8 mouse cellular contexts compared by ENCODE assay signal in genomic region chr1:172513525-172514212, GRCm38 (mm10). TPM values are rescaled to one million over a fixed set of nuclear protein-coding genes. Genes with fewer than 3 reads are reported as not detected.
DNase-seq lines count a peak whose midpoint lies in the region; ATAC-seq and TF ChIP-seq lines count a peak whose summit lies in the region.

No protein-coding gene starts in this region.

- peak overlapping the region; percentile 4; the same call in 1 of the 2 replicates for H3K9ac ChIP-seq in ES-E14 (ENCODE audit: insufficient read depth, low read depth, low read length, poor library complexity, severe bottlenecking)
- no peak overlapping the region for H3K9ac ChIP-seq in intestine, postnatal 0 days (ENCODE audit: low read depth, low read length)
- H3K9ac ChIP-seq in lung, embryonic 16.5 days (ENCODE audit: low read length): peak overlapping the region; percentile 34; the same call in 1 of the 2 replicates
- H3K9ac ChIP-seq in stomach, embryonic 14.5 days (replicated peaks; ENCODE audit: low read depth, low read length): no peak overlapping the region
- no peak overlapping the region for H3K9ac ChIP-seq in forebrain, embryonic 15.5 days (replicated peaks)

- no peaks in the 10 kb centered on the region for H3K36me3 ChIP-seq in ES-E14 (ENCODE audit: control insufficient read depth, insufficient read depth, low read length, poor library complexity, severe bottlenecking)
- peaks cover 2% of the 10 kb centered on the region; the same call in 1 of the 2 replicates for H3K36me3 ChIP-seq in intestine, postnatal 0 days (ENCODE audit: control insufficient read depth, insufficient read depth)
- H3K36me3 ChIP-seq in lung, embryonic 16.5 days (ENCODE audit: control insufficient read depth, insufficient read depth, low read length): peaks cover 4% of the 10 kb centered on the region
- no peaks in the 10 kb centered on the region for H3K36me3 ChIP-seq in stomach, embryonic 14.5 days (ENCODE audit: control insufficient read depth, insufficient read depth, low read length)
- no peaks in the 10 kb centered on the region for H3K36me3 ChIP-seq in forebrain, embryonic 15.5 days

- H3K27ac ChIP-seq in ES-E14 (ENCODE audit: insufficient read depth, low read depth, low read length, poor library complexity, severe bottlenecking): no peak overlapping the region
- peak overlapping the region; percentile 80 for H3K27ac ChIP-seq in intestine, postnatal 0 days (ENCODE audit: low read depth, low read length)
- H3K27ac ChIP-seq in lung, embryonic 16.5 days (ENCODE audit: low read length): peak overlapping the region; percentile 70
- peak overlapping the region; percentile 59; the same call in 1 of the 2 replicates for H3K27ac ChIP-seq in stomach, embryonic 14.5 days (ENCODE audit: low read length)
- no peak overlapping the region for H3K27ac ChIP-seq in forebrain, embryonic 15.5 days (replicated peaks)

- TF ChIP-seq CTCF in intestine, postnatal 0 days (IDR thresholded peaks at IDR 0.05; ENCODE audit: low read depth): no peak

- 0 out of 2 replicates have a peak overlapping the region, but pooled peaks have one; percentile 21 for H3K4me2 ChIP-seq in intestine, postnatal 0 days (replicated peaks; ENCODE audit: low read depth)
- H3K4me2 ChIP-seq in lung, embryonic 16.5 days (ENCODE audit: low read depth, low read length): peak overlapping the region; percentile 1
- H3K4me2 ChIP-seq in stomach, embryonic 14.5 days (replicated peaks; ENCODE audit: low read depth, low read length): no peak overlapping the region; the same call in 1 of the 2 replicates
- H3K4me2 ChIP-seq in forebrain, embryonic 15.5 days (replicated peaks): no peak overlapping the region

- peaks cover 2 to 28% of the 10 kb centered on the region in 2 experiments; a peak in 3 of 4 replicates for H3K4me1 ChIP-seq in ES-E14 (ENCODE audit: control insufficient read depth in 2 of 2, insufficient read depth in 2 of 2, low read length in 2 of 2, poor library complexity in 1 of 2)
- H3K4me1 ChIP-seq in intestine, postnatal 0 days (replicated peaks; ENCODE audit: control insufficient read depth, insufficient read depth, low read length): peaks cover 8% of the 10 kb centered on the region
- peaks cover 37% of the 10 kb centered on the region for H3K4me1 ChIP-seq in lung, embryonic 16.5 days (replicated peaks; ENCODE audit: control insufficient read depth, insufficient read depth, low read length)
- H3K4me1 ChIP-seq in stomach, embryonic 14.5 days (ENCODE audit: control insufficient read depth, insufficient read depth, low read length): peaks cover 16% of the 10 kb centered on the region; the same call in 1 of the 2 replicates
- no peaks in the 10 kb centered on the region for H3K4me1 ChIP-seq in forebrain, embryonic 15.5 days

- no peaks in the 10 kb centered on the region for H3K27me3 ChIP-seq in intestine, postnatal 0 days (replicated peaks; ENCODE audit: control insufficient read depth, insufficient read depth, low read length)
- H3K27me3 ChIP-seq in lung, embryonic 16.5 days (ENCODE audit: control insufficient read depth, insufficient read depth, low read depth, low read length): no peaks in the 10 kb centered on the region
- no peaks in the 10 kb centered on the region for H3K27me3 ChIP-seq in stomach, embryonic 14.5 days (ENCODE audit: control insufficient read depth, insufficient read depth, low read length)
- no peaks in the 10 kb centered on the region for H3K27me3 ChIP-seq in forebrain, embryonic 15.5 days

- DNase-seq in CD4-positive, CD25-positive, alpha-beta regulatory T cell, adult 2 months (ENCODE audit: low read depth, low spot score): peak; percentile 86
- no peak for DNase-seq in ES-E14 (ENCODE audit: low read depth, low spot score)
- DNase-seq in embryo, embryonic 11 days: no peak

- peak; percentile 76 for ATAC-seq in granulocyte monocyte progenitor cell, adult 5-6 weeks (replicated peaks; ENCODE audit: poor library complexity, severe bottlenecking)
- ATAC-seq in intestine, postnatal 0 days: no peak
- ATAC-seq in lung, embryonic 16.5 days (ENCODE audit: low read depth): peak; percentile 77
- no peak for ATAC-seq in stomach, embryonic 14.5 days (ENCODE audit: insufficient number of reproducible peaks, insufficient read depth, low FRiP score, low read depth)
- ATAC-seq in forebrain, embryonic 15.5 days (replicated peaks): no peak

- in situ Hi-C loops in ES-E14 (cut with MboI; ENCODE audit: low sequenced_read_pairs in 2 of 2, unreplicated experiment in 2 of 2): no loop called here

- peak overlapping the region in 1 of 2 experiments; percentile 22; a peak in 1 of 4 replicates for H3K4me3 ChIP-seq in ES-E14 (ENCODE audit: insufficient read depth in 1 of 2, low read depth in 1 of 2, low read length in 2 of 2, poor library complexity in 1 of 2, severe bottlenecking in 1 of 2)
- H3K4me3 ChIP-seq in intestine, postnatal 0 days (ENCODE audit: low read depth, low read length): no peak overlapping the region
- H3K4me3 ChIP-seq in lung, embryonic 16.5 days (ENCODE audit: low read length): no peak overlapping the region
- H3K4me3 ChIP-seq in stomach, embryonic 14.5 days (ENCODE audit: low read depth, low read length): no peak overlapping the region
- H3K4me3 ChIP-seq in forebrain, embryonic 15.5 days: no peak overlapping the region

- H3K9me3 ChIP-seq in ES-E14 (ENCODE audit: control insufficient read depth, insufficient read depth, low read depth, low read length): no peaks in the 10 kb centered on the region
- H3K9me3 ChIP-seq in intestine, postnatal 0 days (ENCODE audit: control insufficient read depth): no peaks in the 10 kb centered on the region
- H3K9me3 ChIP-seq in lung, embryonic 16.5 days (ENCODE audit: control insufficient read depth, low read length): peaks cover 6% of the 10 kb centered on the region
- no peaks in the 10 kb centered on the region; the same call in 1 of the 2 replicates for H3K9me3 ChIP-seq in stomach, embryonic 14.5 days (ENCODE audit: control insufficient read depth, low read depth, low read length)
- 0 out of 2 replicates have a peak, but pooled peaks cover 6% of the 10 kb centered on the region for H3K9me3 ChIP-seq in forebrain, embryonic 15.5 days

- 55% methylated on average over 17 of the region's 17 CpGs for WGBS in intestine, postnatal 0 days
- WGBS in lung, embryonic 16.5 days: 33% methylated on average over 17 of the region's 17 CpGs
- WGBS in stomach, embryonic 14.5 days: 66% methylated on average over 17 of the region's 17 CpGs
- WGBS in forebrain, embryonic 15.5 days: 87% methylated on average over 17 of the region's 17 CpGs

TF ChIP-seq in ES-E14, 5 proteins besides CTCF, POLR2A, EP300 and RAD21 (continues in another document):
- no peak for TF ChIP-seq MAFK (IDR thresholded peaks at IDR 0.05; ENCODE audit: insufficient read depth, low read depth, low read length)

RNA-seq across cellular contexts. Expression of gene Cfap45, which starts 6.9 kb away (rescaled TPM):
- 0.67 and 1.2 TPM in 2 replicates for total RNA-seq in ES-E14 (2012; rRNA removed)
- not detected in 2 replicates for total RNA-seq in granulocyte monocyte progenitor cell, adult 5-6 weeks (2014; fragmentation: Nextera tagmentation)
- 0.46 TPM in 1 of 2 replicates, not detected in the other for total RNA-seq in granulocyte monocyte progenitor cell, adult 5-6 weeks (2017)
- polyA plus RNA-seq in intestine, postnatal 0 days (2015; fragmentation: Nextera tagmentation; extraction: Ambion mirVana): 0.77 and 1.3 TPM in 2 replicates
- 15.4 and 19.2 TPM in 2 replicates for polyA plus RNA-seq in lung, embryonic 16.5 days (2015; fragmentation: Nextera tagmentation; extraction: Ambion mirVana)
- 1.9 and 2.9 TPM in 2 replicates for polyA plus RNA-seq in stomach, embryonic 14.5 days (2014; fragmentation: Nextera tagmentation; extraction: Ambion mirVana)
- polyA plus RNA-seq in forebrain, embryonic 15.5 days (2015; fragmentation: Nextera tagmentation; extraction: Ambion mirVana): 1.9 and 3.1 TPM in 2 replicates

RNA-seq across cellular contexts. Expression of gene Tagln2, which starts 13.8 kb away (rescaled TPM):
- 112 and 131 TPM in 2 replicates for total RNA-seq in ES-E14 (2012; rRNA removed)
- 629 and 731 TPM in 2 replicates for total RNA-seq in granulocyte monocyte progenitor cell, adult 5-6 weeks (2014; fragmentation: Nextera tagmentation)
- total RNA-seq in granulocyte monocyte progenitor cell, adult 5-6 weeks (2017): 281 and 350 TPM in 2 replicates
- 339 and 374 TPM in 2 replicates for polyA plus RNA-seq in intestine, postnatal 0 days (2015; fragmentation: Nextera tagmentation; extraction: Ambion mirVana)
- 662 and 695 TPM in 2 replicates for polyA plus RNA-seq in lung, embryonic 16.5 days (2015; fragmentation: Nextera tagmentation; extraction: Ambion mirVana)
- 188 and 196 TPM in 2 replicates for polyA plus RNA-seq in stomach, embryonic 14.5 days (2014; fragmentation: Nextera tagmentation; extraction: Ambion mirVana)
- 46.6 and 52.7 TPM in 2 replicates for polyA plus RNA-seq in forebrain, embryonic 15.5 days (2015; fragmentation: Nextera tagmentation; extraction: Ambion mirVana)

RNA-seq across cellular contexts. Expression of gene Igsf9, which starts 32.1 kb away (rescaled TPM):
- total RNA-seq in ES-E14 (2012; rRNA removed): 45.6 and 80.3 TPM in 2 replicates
- not detected in 2 replicates for total RNA-seq in granulocyte monocyte progenitor cell, adult 5-6 weeks (2014; fragmentation: Nextera tagmentation)
- total RNA-seq in granulocyte monocyte progenitor cell, adult 5-6 weeks (2017): not detected in 2 replicates
- polyA plus RNA-seq in intestine, postnatal 0 days (2015; fragmentation: Nextera tagmentation; extraction: Ambion mirVana): 73.4 and 93.7 TPM in 2 replicates
- polyA plus RNA-seq in lung, embryonic 16.5 days (2015; fragmentation: Nextera tagmentation; extraction: Ambion mirVana): 17.4 and 20.4 TPM in 2 replicates
- 41.5 and 48.1 TPM in 2 replicates for polyA plus RNA-seq in stomach, embryonic 14.5 days (2014; fragmentation: Nextera tagmentation; extraction: Ambion mirVana)
- polyA plus RNA-seq in forebrain, embryonic 15.5 days (2015; fragmentation: Nextera tagmentation; extraction: Ambion mirVana): 74.0 and 78.3 TPM in 2 replicates

RNA-seq across cellular contexts. Expression of gene Slamf9, which starts 38.5 kb away (rescaled TPM):
- total RNA-seq in ES-E14 (2012; rRNA removed): 1.6 and 2.7 TPM in 2 replicates
- total RNA-seq in granulocyte monocyte progenitor cell, adult 5-6 weeks (2014; fragmentation: Nextera tagmentation): not detected in 2 replicates
- total RNA-seq in granulocyte monocyte progenitor cell, adult 5-6 weeks (2017): 0.26 TPM in 1 of 2 replicates, not detected in the other
- polyA plus RNA-seq in intestine, postnatal 0 days (2015; fragmentation: Nextera tagmentation; extraction: Ambion mirVana): 1.8 and 2.1 TPM in 2 replicates
- 0.57 and 0.64 TPM in 2 replicates for polyA plus RNA-seq in lung, embryonic 16.5 days (2015; fragmentation: Nextera tagmentation; extraction: Ambion mirVana)
- polyA plus RNA-seq in stomach, embryonic 14.5 days (2014; fragmentation: Nextera tagmentation; extraction: Ambion mirVana): 0.43 and 0.45 TPM in 2 replicates
- polyA plus RNA-seq in forebrain, embryonic 15.5 days (2015; fragmentation: Nextera tagmentation; extraction: Ambion mirVana): not detected in 2 replicates

RNA-seq across cellular contexts. Expression of gene Vsig8, which starts 42.1 kb away (rescaled TPM):
- 0.09 and 0.26 TPM in 2 replicates for total RNA-seq in ES-E14 (2012; rRNA removed)
- total RNA-seq in granulocyte monocyte progenitor cell, adult 5-6 weeks (2014; fragmentation: Nextera tagmentation): not detected in 2 replicates
- not detected in 2 replicates for total RNA-seq in granulocyte monocyte progenitor cell, adult 5-6 weeks (2017)
- polyA plus RNA-seq in intestine, postnatal 0 days (2015; fragmentation: Nextera tagmentation; extraction: Ambion mirVana): 0.44 and 0.53 TPM in 2 replicates
- polyA plus RNA-seq in lung, embryonic 16.5 days (2015; fragmentation: Nextera tagmentation; extraction: Ambion mirVana): 0.11 and 0.34 TPM in 2 replicates
- 1.0 and 1.2 TPM in 2 replicates for polyA plus RNA-seq in stomach, embryonic 14.5 days (2014; fragmentation: Nextera tagmentation; extraction: Ambion mirVana)
- 0.14 and 0.20 TPM in 2 replicates for polyA plus RNA-seq in forebrain, embryonic 15.5 days (2015; fragmentation: Nextera tagmentation; extraction: Ambion mirVana)

Comparison
In these comparisons a context has a peak if more than half of its experiments do, and no peak if none do; other contexts are left out.
1. H3K27ac ChIP-seq: peak in intestine, postnatal 0 days (single experiment), lung, embryonic 16.5 days (single experiment) and stomach, embryonic 14.5 days (single experiment); none in ES-E14 (single experiment) and forebrain, embryonic 15.5 days (single experiment).
2. H3K9ac ChIP-seq: peak in ES-E14 (single experiment) and lung, embryonic 16.5 days (single experiment); none in intestine, postnatal 0 days (single experiment), stomach, embryonic 14.5 days (single experiment) and forebrain, embryonic 15.5 days (single experiment).
3. ATAC-seq: peak in granulocyte monocyte progenitor cell, adult 5-6 weeks (single experiment) and lung, embryonic 16.5 days (single experiment); none in intestine, postnatal 0 days (single experiment), stomach, embryonic 14.5 days (single experiment) and forebrain, embryonic 15.5 days (single experiment).
4. H3K4me2 ChIP-seq: peak in intestine, postnatal 0 days (single experiment) and lung, embryonic 16.5 days (single experiment); none in stomach, embryonic 14.5 days (single experiment) and forebrain, embryonic 15.5 days (single experiment).